Mouse (Mus musculus): Measurements from ENCODE around the gene Olfr1184. TPM values are rescaled to one million over a fixed set of nuclear protein-coding genes. Genes with fewer than 3 reads are reported as not detected.
"Not testable (repeated sequence)": the region's sequence is repeated elsewhere in the genome, so short reads cannot be mapped to it uniquely, and the experiment has no call there.

Gene Olfr1184
- polyA plus RNA-seq (2012; rRNA removed) = not detected in 2 replicates

- 91% methylated on average over 2 of the region's 2 CpGs for WGBS
- no peak for DNase-seq (ENCODE audit: low read depth in 1 of 2, low spot score in 2 of 2)
- H3K4me1 ChIP-seq (ENCODE audit: control insufficient read depth, insufficient read depth, insufficient read length) = no peaks in the 10 kb centered on the region
- H3K27me3 ChIP-seq (ENCODE audit: control insufficient read depth, insufficient read depth, low read length) = no peaks in the 10 kb centered on the region
- no peak within 1 kb of the TSS for H3K27ac ChIP-seq (ENCODE audit: insufficient read depth, low read length)
- H3K4me3 ChIP-seq (ENCODE audit: extremely low read depth, insufficient read depth, insufficient read length) = no peak within 1 kb of the TSS
- no peak for TF ChIP-seq CTCF (IDR thresholded peaks at IDR 0.05; ENCODE audit: extremely low read depth, insufficient read depth, insufficient read length, insufficient replicate concordance)
- no peak for TF ChIP-seq POLR2A (IDR thresholded peaks at IDR 0.05; ENCODE audit: low read depth, low read length)
- H3K36me3 ChIP-seq (ENCODE audit: control insufficient read depth, insufficient read depth, low read length) = no peaks in the 10 kb centered on the region
These were observed at the start of gene Olfr1184 for GRCm38 (mm10) chr2:88483298-88483697. Olfr1184 (plus strand) TSS chr2:88483598.

- no peak for DNase-seq (ENCODE audit: low read depth in 1 of 2, low spot score in 2 of 2)
- Histone ChIP-seq H3K4me3 (ENCODE audit: extremely low read depth, insufficient read depth, insufficient read length) (no peak within 1 kb of the TSS), H3K4me1 (ENCODE audit: control insufficient read depth, insufficient read depth, insufficient read length) (no peaks in the 10 kb centered on the region), H3K27me3 (ENCODE audit: control insufficient read depth, insufficient read depth, low read length) (no peaks in the 10 kb centered on the region), H3K36me3 (ENCODE audit: control insufficient read depth, insufficient read depth, low read length) (no peaks in the 10 kb centered on the region), H3K27ac (ENCODE audit: insufficient read depth, low read length) (no peak within 1 kb of the TSS)
- no peak for TF ChIP-seq POLR2A (IDR thresholded peaks at IDR 0.05; ENCODE audit: low read depth, low read length)
- TF ChIP-seq CTCF (IDR thresholded peaks at IDR 0.05; ENCODE audit: extremely low read depth, insufficient read depth, insufficient read length, insufficient replicate concordance) = no peak
- 90% methylated on average over 1 of the region's 1 CpGs for WGBS
These were observed 34.4 kb upstream of the Olfr1184 start, which contains the start of gene Gm13757 for GRCm38 (mm10) chr2:88449031-88449430. Gm13757 (minus strand) TSS chr2:88449131.

- not testable (repeated sequence) for DNase-seq (ENCODE audit: low read depth in 1 of 2, low spot score in 2 of 2); H3K4me1 ChIP-seq (ENCODE audit: control insufficient read depth, insufficient read depth, insufficient read length); H3K36me3 ChIP-seq (ENCODE audit: control insufficient read depth, insufficient read depth, low read length); H3K27me3 ChIP-seq (ENCODE audit: control insufficient read depth, insufficient read depth, low read length); H3K4me3 ChIP-seq (ENCODE audit: extremely low read depth, insufficient read depth, insufficient read length); H3K27ac ChIP-seq (ENCODE audit: insufficient read depth, low read length)
- 75% methylated on average over 1 of the region's 1 CpGs for WGBS
These were observed 28.8 kb upstream of the Olfr1184 start, which contains the start of gene Olfr1183 for GRCm38 (mm10) chr2:88454567-88454966. Olfr1183 (plus strand) TSS chr2:88454867.

GRCm38 (mm10) chr2:88493020-88493419, 9.6 kb downstream of the Olfr1184 start, which contains the start of gene Olfr1185-ps1:
Olfr1185-ps1 (plus strand) TSS chr2:88493320.
- Histone ChIP-seq H3K36me3 (ENCODE audit: control insufficient read depth, insufficient read depth, low read length) (no peaks in the 10 kb centered on the region), H3K27ac (ENCODE audit: insufficient read depth, low read length) (no peak within 1 kb of the TSS), H3K4me3 (ENCODE audit: extremely low read depth, insufficient read depth, insufficient read length) (no peak within 1 kb of the TSS), H3K27me3 (ENCODE audit: control insufficient read depth, insufficient read depth, low read length) (no peaks in the 10 kb centered on the region), H3K4me1 (ENCODE audit: control insufficient read depth, insufficient read depth, insufficient read length) (no peaks in the 10 kb centered on the region)
- WGBS = 69% methylated on average over 2 of the region's 2 CpGs
- no peak for DNase-seq (ENCODE audit: low read depth in 1 of 2, low spot score in 2 of 2)
- TF ChIP-seq POLR2A (IDR thresholded peaks at IDR 0.05; ENCODE audit: low read depth, low read length) = no peak
- TF ChIP-seq CTCF (IDR thresholded peaks at IDR 0.05; ENCODE audit: extremely low read depth, insufficient read depth, insufficient read length, insufficient replicate concordance) = no peak

- no peak within 1 kb of the TSS for H3K27ac ChIP-seq (ENCODE audit: insufficient read depth, low read length)
- H3K36me3 ChIP-seq (ENCODE audit: control insufficient read depth, insufficient read depth, low read length) = no peaks in the 10 kb centered on the region
- H3K4me3 ChIP-seq (ENCODE audit: extremely low read depth, insufficient read depth, insufficient read length) = no peak within 1 kb of the TSS
- TF ChIP-seq POLR2A (IDR thresholded peaks at IDR 0.05; ENCODE audit: low read depth, low read length) (no peak), CTCF (IDR thresholded peaks at IDR 0.05; ENCODE audit: extremely low read depth, insufficient read depth, insufficient read length, insufficient replicate concordance) (no peak)
- no peaks in the 10 kb centered on the region for H3K4me1 ChIP-seq (ENCODE audit: control insufficient read depth, insufficient read depth, insufficient read length)
- 79% methylated on average over 2 of the region's 2 CpGs for WGBS
- H3K27me3 ChIP-seq (ENCODE audit: control insufficient read depth, insufficient read depth, low read length) = no peaks in the 10 kb centered on the region
- no peak for DNase-seq (ENCODE audit: low read depth in 1 of 2, low spot score in 2 of 2)
These were observed 34.9 kb downstream of the Olfr1184 start, which contains the start of gene Olfr1186 for GRCm38 (mm10) chr2:88518251-88518650. Olfr1186 (plus strand) TSS chr2:88518551.

- H3K27me3 ChIP-seq (ENCODE audit: control insufficient read depth, insufficient read depth, low read length) = no peaks in the 10 kb centered on the region
- 60% methylated on average over 3 of the region's 3 CpGs for WGBS
- TF ChIP-seq CTCF (IDR thresholded peaks at IDR 0.05; ENCODE audit: extremely low read depth, insufficient read depth, insufficient read length, insufficient replicate concordance) (no peak), POLR2A (IDR thresholded peaks at IDR 0.05; ENCODE audit: low read depth, low read length) (no peak)
- H3K36me3 ChIP-seq (ENCODE audit: control insufficient read depth, insufficient read depth, low read length) = no peaks in the 10 kb centered on the region
- H3K4me3 ChIP-seq (ENCODE audit: extremely low read depth, insufficient read depth, insufficient read length) = no peak overlapping the region
- H3K27ac ChIP-seq (ENCODE audit: insufficient read depth, low read length) = no peak overlapping the region
- no peaks in the 10 kb centered on the region for H3K4me1 ChIP-seq (ENCODE audit: control insufficient read depth, insufficient read depth, insufficient read length)
- no peak for DNase-seq (ENCODE audit: low read depth in 1 of 2, low spot score in 2 of 2)
These were observed 42.3 kb downstream of the Olfr1184 start for GRCm38 (mm10) chr2:88525720-88526119.

Other genes starting within 250 kb of the Olfr1184 start
- not detected in 2 replicates for gene Olfr1173, start 203.7 kb upstream of the Olfr1184 start, polyA plus RNA-seq (2012; rRNA removed)
- not detected in 2 replicates for gene Olfr1174-ps, start 168.5 kb upstream of the Olfr1184 start, polyA plus RNA-seq (2012; rRNA removed)
- not detected in 2 replicates for gene Olfr1175-ps, start 156.4 kb upstream of the Olfr1184 start, polyA plus RNA-seq (2012; rRNA removed)
- gene Olfr1176, start 146.9 kb upstream of the Olfr1184 start, polyA plus RNA-seq (2012; rRNA removed) = not detected in 2 replicates
- gene Olfr1177-ps, start 137.1 kb upstream of the Olfr1184 start, polyA plus RNA-seq (2012; rRNA removed) = not detected in 2 replicates
- not detected in 2 replicates for gene Olfr1178, start 96.5 kb upstream of the Olfr1184 start, polyA plus RNA-seq (2012; rRNA removed)
- gene Olfr1179, start 77.1 kb upstream of the Olfr1184 start, polyA plus RNA-seq (2012; rRNA removed) = not detected in 2 replicates
- not detected in 2 replicates for gene Olfr1180, start 64.4 kb upstream of the Olfr1184 start, polyA plus RNA-seq (2012; rRNA removed)
- gene Olfr1181, start 57.4 kb upstream of the Olfr1184 start, polyA plus RNA-seq (2012; rRNA removed) = not detected in 2 replicates
- gene Gm13757, start 34.5 kb upstream of the Olfr1184 start, polyA plus RNA-seq (2012; rRNA removed) = not detected in 2 replicates
- gene Olfr1183, start 28.7 kb upstream of the Olfr1184 start, polyA plus RNA-seq (2012; rRNA removed) = not detected in 2 replicates
- not detected in 2 replicates for gene Olfr1185-ps1, start 9.7 kb downstream of the Olfr1184 start, polyA plus RNA-seq (2012; rRNA removed)
- not detected in 2 replicates for gene Olfr1186, start 35.0 kb downstream of the Olfr1184 start, polyA plus RNA-seq (2012; rRNA removed)
- not detected in 2 replicates for gene Olfr1188, start 73.3 kb downstream of the Olfr1184 start, polyA plus RNA-seq (2012; rRNA removed)
- not detected in 2 replicates for gene Olfr1189, start 102.9 kb downstream of the Olfr1184 start, polyA plus RNA-seq (2012; rRNA removed)
- gene Olfr1191-ps1, start 156.9 kb downstream of the Olfr1184 start, polyA plus RNA-seq (2012; rRNA removed) = not detected in 2 replicates
- not detected in 2 replicates for gene Olfr1192-ps1, start 164.9 kb downstream of the Olfr1184 start, polyA plus RNA-seq (2012; rRNA removed)
- gene Olfr1193, start 192.0 kb downstream of the Olfr1184 start, polyA plus RNA-seq (2012; rRNA removed) = not detected in 2 replicates
- gene Olfr1195, start 205.6 kb downstream of the Olfr1184 start, polyA plus RNA-seq (2012; rRNA removed) = not detected in 2 replicates
- gene Olfr1196, start 221.0 kb downstream of the Olfr1184 start, polyA plus RNA-seq (2012; rRNA removed) = not detected in 2 replicates
- not detected in 2 replicates for gene Olfr1197, start 248.8 kb downstream of the Olfr1184 start, polyA plus RNA-seq (2012; rRNA removed)